Mouse (Mus musculus) lung, embryonic 14.5 days (tissue): Measurements from ENCODE around the gene Ablim1. TPM values are rescaled to one million over a fixed set of nuclear protein-coding genes. Genes with fewer than 3 reads are reported as not detected.

ENCODE experiments used
- ATAC-seq: fragments of 200-750 bp; cut with Nextera tagmentation; 2 replicates; pipeline ENCODE4 v1.8.0; 2017; ENCODE audit warnings: mild to moderate bottlenecking, moderate TSS enrichment, moderate library complexity; ENCODE audit not compliant: insufficient read depth
- DNase-seq: peaks from one replicate; pipeline ENCODE4 v3.0.0-alpha.2; 2015
- H3K27ac ChIP-seq: fragments of 300-500 bp; sonication (generic); 2 replicates; pipeline ENCODE4 v1.5.1; 2014; ENCODE audit warnings: low read depth, mild to moderate bottlenecking, moderate library complexity
- H3K27me3 ChIP-seq: fragments of 300-500 bp; sonication (generic); 2 replicates; pipeline ENCODE4 v1.6.1; 2014; ENCODE audit warnings: low read length, control low read depth; ENCODE audit not compliant: insufficient read depth
- H3K36me3 ChIP-seq: fragments of 300-500 bp; sonication (generic); 2 replicates; pipeline ENCODE4 v1.6.1; 2014; ENCODE audit warnings: control low read depth; ENCODE audit not compliant: insufficient read depth
- H3K4me1 ChIP-seq: fragments of 300-500 bp; sonication (generic); 2 replicates; pipeline ENCODE4 v1.6.1; 2014; ENCODE audit warnings: antibody characterized with exemption, control low read depth; ENCODE audit not compliant: insufficient read depth
- H3K4me2 ChIP-seq: fragments of 300-500 bp; sonication (generic); 2 replicates; pipeline ENCODE4 v1.6.1; 2014; ENCODE audit warnings: mild to moderate bottlenecking
- H3K4me3 ChIP-seq: fragments of 300-500 bp; sonication (generic); 2 replicates; pipeline ENCODE4 v1.5.1; 2014; ENCODE audit warnings: low read depth, low read length
- H3K9ac ChIP-seq: fragments of 300-500 bp; sonication (generic); 2 replicates; pipeline ENCODE4 v1.6.1; 2014
- H3K9me3 ChIP-seq: fragments of 300-500 bp; sonication (generic); 2 replicates; pipeline ENCODE4 v1.6.1; 2016; ENCODE audit warnings: low read depth, low read length, control low read depth
- CTCF ChIP-seq: IDR thresholded peaks from 2 replicates; pipeline ENCODE4 v1.5.1; 2016; ENCODE audit warnings: antibody characterized with exemption, low read depth
- WGBS: fragments of 180-500 bp; shearing (Covaris S2); extraction: QIAGEN DNeasy Blood & Tissue Kit; methylation state at CpG from one replicate; pipeline ENCODE4 v1.1.7; 2014; 5-methylcytosine and 5-hydroxymethylcytosine counted together
- polyA plus RNA-seq: library from polyadenylated mRNA; unstranded; fragments of >200 nt; fragmentation: Nextera tagmentation; extraction: Ambion mirVana; gene quantifications from 2 replicates; pipeline ENCODE4 v1.2.1, GENCODE M21; 2014

Gene Ablim1
- polyA plus RNA-seq, 1 experiment from 2014 or later, result 39.9 TPM

DNA sequence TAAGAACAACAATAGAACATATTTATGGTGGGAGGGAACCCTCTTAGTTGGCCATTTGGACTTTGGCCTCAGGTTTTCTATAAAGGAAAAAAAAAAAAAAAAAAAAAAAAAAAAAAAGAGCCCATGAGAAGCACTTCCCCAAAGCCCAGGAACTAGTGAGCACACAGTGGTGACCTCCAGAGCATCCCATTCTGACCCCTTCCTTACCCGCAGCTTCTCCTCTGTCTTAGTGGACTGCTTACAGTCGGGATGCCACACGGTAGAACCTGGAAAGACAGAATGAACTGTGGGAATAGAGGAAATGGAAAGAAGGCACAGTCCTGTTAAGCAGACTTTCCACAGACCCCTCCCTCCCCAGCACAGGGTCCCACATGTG is 235.1 kb downstream of the Ablim1 start:
- DNase-seq (no peak), ATAC-seq (no peak)
- Histone ChIP-seq H3K4me3 (no peak overlapping the region), H3K4me1 (no peaks in the 10 kb centered on the region), H3K4me2 (no peak overlapping the region), H3K36me3 (no peaks in the 10 kb centered on the region), H3K9me3 (no peaks in the 10 kb centered on the region), H3K27ac (no peak overlapping the region), H3K27me3 (no peaks in the 10 kb centered on the region), H3K9ac (no peak overlapping the region)
- TF ChIP-seq CTCF, result no peak
- WGBS, result 93% methylated on average over 3 of the region's 3 CpGs

DNA sequence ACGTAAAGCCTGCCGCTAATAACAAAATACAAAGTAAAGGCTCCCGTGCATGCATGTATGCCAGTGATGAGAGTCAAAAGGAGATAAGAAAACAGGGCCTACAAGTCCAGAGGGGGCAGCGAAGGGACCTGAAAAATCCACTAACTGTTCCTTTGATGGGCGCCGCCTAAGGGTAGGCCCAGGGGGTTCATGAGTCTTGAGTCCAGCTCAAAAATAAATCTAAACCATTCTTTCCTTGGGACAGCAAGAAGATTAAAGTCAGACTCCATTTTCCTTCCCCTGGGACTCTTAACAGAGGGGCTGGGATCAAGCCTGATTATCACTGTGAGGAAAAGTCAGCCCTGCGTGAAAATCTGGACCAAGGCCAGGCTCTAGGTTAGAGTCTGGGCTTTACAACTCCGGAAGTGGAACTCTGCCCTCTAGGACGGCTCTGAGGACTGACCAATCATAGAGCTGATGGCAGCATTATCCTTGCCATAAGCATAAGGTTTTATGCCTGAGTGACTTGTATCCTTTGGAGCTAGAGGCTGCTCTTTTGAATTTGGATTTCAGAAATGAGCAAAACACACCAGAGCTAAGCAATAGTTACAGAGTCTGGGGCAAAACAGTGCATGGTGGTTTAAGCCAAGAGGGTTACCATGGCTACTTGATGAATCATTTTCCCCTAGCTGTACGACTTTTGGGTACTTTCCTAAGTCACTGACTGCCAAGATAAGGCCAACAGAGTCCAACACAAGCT is 235.7 kb downstream of the Ablim1 start:
- DNase-seq, result peak; percentile 56
- H3K27ac ChIP-seq, result peak overlapping the region; percentile 6; the same call in 1 of the 2 replicates
- no peaks in the 10 kb centered on the region for H3K4me1 ChIP-seq
- no peak for TF ChIP-seq CTCF
- no peaks in the 10 kb centered on the region for H3K9me3 ChIP-seq
- H3K36me3 ChIP-seq, result no peaks in the 10 kb centered on the region
- no peaks in the 10 kb centered on the region for H3K27me3 ChIP-seq
- no peak overlapping the region for H3K9ac ChIP-seq
- no peak overlapping the region for H3K4me3 ChIP-seq
- no peak for ATAC-seq
- no peak overlapping the region for H3K4me2 ChIP-seq
- 64% methylated on average over 10 of the region's 10 CpGs for WGBS

DNA sequence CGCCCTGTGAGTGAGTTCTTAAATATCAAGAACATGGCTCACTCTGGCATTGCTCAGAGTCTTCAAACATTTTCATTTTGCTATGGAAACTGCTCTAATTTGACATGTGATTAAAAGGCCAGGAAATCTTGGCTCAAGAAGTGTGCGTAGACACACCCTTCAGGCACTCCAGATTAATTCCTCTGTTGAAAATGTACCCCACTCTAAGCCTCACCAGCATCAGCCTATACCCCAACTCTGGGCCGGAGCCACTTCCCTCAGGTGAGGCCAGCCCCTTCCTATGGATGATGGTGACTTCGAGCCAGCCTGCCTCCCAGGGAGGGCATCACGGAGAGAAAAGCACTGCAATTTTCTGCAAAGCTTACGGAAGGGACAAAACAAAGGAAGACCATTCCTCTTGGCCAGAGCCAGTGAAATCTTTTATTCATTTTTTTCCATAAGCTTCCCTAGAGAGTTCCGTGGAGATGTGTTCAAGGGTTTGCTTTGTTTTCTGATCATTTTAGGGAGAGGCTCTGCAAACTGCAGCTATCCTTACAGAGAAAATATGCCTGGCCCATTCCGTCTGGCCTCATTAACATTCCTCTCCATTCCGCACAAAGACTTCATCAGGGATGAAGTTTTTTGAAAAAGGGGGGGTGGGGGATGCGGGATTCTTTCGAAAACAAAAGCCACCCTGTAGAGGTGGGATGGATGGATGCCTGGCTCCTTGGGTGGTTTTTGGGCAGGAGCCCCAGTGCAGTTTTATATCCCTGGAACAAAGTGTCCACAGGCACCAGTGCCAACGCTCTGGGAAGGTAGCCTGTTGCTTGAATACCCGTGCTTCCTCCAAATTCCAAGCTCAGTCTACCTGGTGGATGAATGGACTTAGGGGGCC is 236.7 kb downstream of the Ablim1 start:
- DNase-seq, result peak; percentile 37
- 61% methylated on average over 13 of the region's 13 CpGs for WGBS
- Histone ChIP-seq H3K4me2 (no peak overlapping the region), H3K4me3 (no peak overlapping the region), H3K4me1 (0 out of 2 replicates have a peak, but pooled peaks cover 2% of the 10 kb centered on the region), H3K9me3 (no peaks in the 10 kb centered on the region), H3K27me3 (no peaks in the 10 kb centered on the region), H3K36me3 (no peaks in the 10 kb centered on the region), H3K9ac (no peak overlapping the region), H3K27ac (peak overlapping the region; percentile 16; the same call in 1 of the 2 replicates)
- ATAC-seq, result no peak
- TF ChIP-seq CTCF, result no peak

DNA sequence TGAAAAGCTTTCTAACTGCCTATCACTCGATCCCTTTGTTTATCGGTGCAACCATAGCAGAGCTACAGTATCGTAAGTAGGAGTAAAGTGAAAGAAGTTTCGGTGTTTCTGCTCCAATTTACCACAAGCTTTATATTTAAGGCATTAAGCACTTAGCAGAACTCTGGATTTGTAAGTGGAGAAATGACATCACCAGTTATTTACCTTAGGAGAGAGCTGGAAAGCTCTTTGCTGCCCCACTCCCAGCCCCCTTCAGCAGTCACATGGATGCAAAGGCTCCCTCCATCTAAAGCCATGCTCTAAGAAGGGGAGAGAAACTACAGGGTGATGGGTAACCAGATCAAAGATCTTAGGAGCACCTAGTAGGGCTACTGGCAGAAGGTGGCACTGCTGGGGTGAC is 241.3 kb downstream of the Ablim1 start:
- no peaks in the 10 kb centered on the region for H3K27me3 ChIP-seq
- H3K9ac ChIP-seq, result no peak overlapping the region
- no peak overlapping the region for H3K4me2 ChIP-seq
- H3K9me3 ChIP-seq, result no peaks in the 10 kb centered on the region
- no peak for TF ChIP-seq CTCF
- DNase-seq, result no peak
- WGBS, result 74% methylated on average over 4 of the region's 4 CpGs
- H3K4me1 ChIP-seq, result 0 out of 2 replicates have a peak, but pooled peaks cover 6% of the 10 kb centered on the region
- H3K4me3 ChIP-seq, result no peak overlapping the region
- H3K27ac ChIP-seq, result no peak overlapping the region
- H3K36me3 ChIP-seq, result no peaks in the 10 kb centered on the region
- no peak for ATAC-seq

DNA sequence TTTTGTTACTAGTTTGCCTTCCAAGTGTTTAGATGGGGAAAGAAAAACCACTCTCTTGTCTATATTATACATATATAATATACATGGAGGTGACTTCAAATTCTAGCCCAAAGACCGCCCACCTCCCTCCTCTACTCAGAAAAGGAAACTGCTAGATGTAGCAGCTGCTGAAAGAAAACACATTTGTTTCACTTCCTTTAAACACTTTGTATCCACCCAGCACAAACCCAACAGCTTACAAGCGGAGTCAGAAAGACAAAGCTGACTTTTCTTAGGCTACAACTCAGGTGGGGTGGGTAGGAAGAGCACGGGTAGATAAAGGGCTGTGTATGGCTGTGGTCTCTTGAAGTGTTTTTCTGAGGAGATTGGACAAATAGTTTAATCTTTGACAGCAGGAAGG is 242.0 kb downstream of the Ablim1 start:
- Histone ChIP-seq H3K9me3 (no peaks in the 10 kb centered on the region), H3K9ac (no peak overlapping the region), H3K36me3 (no peaks in the 10 kb centered on the region), H3K4me3 (no peak overlapping the region), H3K27ac (no peak overlapping the region; the same call in 1 of the 2 replicates), H3K27me3 (no peaks in the 10 kb centered on the region), H3K4me1 (0 out of 2 replicates have a peak, but pooled peaks cover 6% of the 10 kb centered on the region), H3K4me2 (no peak overlapping the region)
- DNase-seq, result peak; percentile 30
- TF ChIP-seq CTCF, result no peak
- ATAC-seq, result no peak
- WGBS, result 49% methylated on average over 3 of the region's 3 CpGs

DNA sequence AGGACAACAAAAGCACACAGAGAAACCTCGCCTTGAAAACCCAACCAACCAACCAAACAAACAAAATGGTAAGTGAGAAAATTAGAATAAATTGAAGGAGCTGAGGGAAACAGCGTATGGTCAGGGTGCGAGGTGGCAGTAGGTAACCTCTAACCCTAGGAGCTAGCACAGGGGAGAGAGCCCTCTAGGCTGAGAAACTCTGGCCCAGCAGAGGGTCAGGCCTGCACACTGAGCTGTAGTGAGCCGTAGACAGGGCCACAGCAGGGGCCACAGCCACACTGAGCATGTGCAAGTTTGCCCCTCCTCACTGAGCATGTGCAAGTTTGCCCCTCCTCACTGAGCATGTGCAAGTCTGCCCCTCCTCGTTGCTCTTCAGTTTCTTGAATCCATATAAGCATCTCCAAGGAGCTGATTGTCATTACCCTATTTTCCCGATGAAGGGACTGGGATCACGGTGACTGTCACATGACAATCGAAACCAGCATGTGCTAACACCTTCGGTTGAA is 247.6 kb downstream of the Ablim1 start:
- Histone ChIP-seq H3K9me3 (no peaks in the 10 kb centered on the region), H3K27ac (no peak overlapping the region), H3K27me3 (no peaks in the 10 kb centered on the region), H3K9ac (no peak overlapping the region), H3K4me3 (no peak overlapping the region), H3K36me3 (peaks cover 6% of the 10 kb centered on the region; the same call in 1 of the 2 replicates), H3K4me2 (no peak overlapping the region), H3K4me1 (no peaks in the 10 kb centered on the region)
- DNase-seq (no peak), ATAC-seq (no peak)
- no peak for TF ChIP-seq CTCF
- 90% methylated on average over 9 of the region's 9 CpGs for WGBS

DNA sequence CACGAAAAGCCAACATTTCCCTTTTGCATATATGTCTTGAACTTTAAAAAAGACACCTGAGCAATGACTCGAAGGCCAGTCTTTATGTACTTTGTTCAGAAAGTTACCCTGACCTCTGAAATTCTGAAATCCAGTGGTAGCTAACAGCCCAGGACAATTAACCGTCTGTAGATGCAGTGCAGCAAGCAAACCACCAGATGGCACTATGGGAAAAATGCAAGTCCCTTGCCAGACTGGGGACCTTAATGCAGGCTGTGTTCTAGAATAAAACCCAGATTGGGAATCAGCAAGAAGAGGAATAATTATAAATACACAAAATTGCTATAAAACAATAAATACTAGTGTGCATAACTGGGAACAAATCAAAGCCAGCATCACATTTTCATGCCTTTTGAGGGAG is 248.4 kb downstream of the Ablim1 start:
- peak; percentile 93 for TF ChIP-seq CTCF
- no peak overlapping the region for H3K4me3 ChIP-seq
- H3K27ac ChIP-seq, result no peak overlapping the region
- no peaks in the 10 kb centered on the region for H3K9me3 ChIP-seq
- no peaks in the 10 kb centered on the region for H3K4me1 ChIP-seq
- H3K9ac ChIP-seq, result no peak overlapping the region
- H3K4me2 ChIP-seq, result no peak overlapping the region
- no peaks in the 10 kb centered on the region for H3K27me3 ChIP-seq
- peaks cover 6% of the 10 kb centered on the region; the same call in 1 of the 2 replicates for H3K36me3 ChIP-seq
- DNase-seq (peak; percentile 87), ATAC-seq (no peak)
- 36% methylated on average over 3 of the region's 3 CpGs for WGBS
